Mouse (Mus musculus) left cerebral cortex, adult 8-10 months (tissue): Measurements from ENCODE around the gene Gm44503. TPM values are rescaled to one million over a fixed set of nuclear protein-coding genes. Genes with fewer than 3 reads are reported as not detected.

Experiments used
- DNase-seq, 2 experiments: peaks; one replicate each; pipeline ENCODE4 v3.0.0; 2022; ENCODE audit warnings: low spot score in 2 of 2
- total RNA-seq, 4 experiments: library from RNA; stranded (reverse); gene quantifications; 2 replicates each; pipeline ENCODE4 v1.2.4; 2022

The Gm44503 gene
- total RNA-seq, result not detected

DNA sequence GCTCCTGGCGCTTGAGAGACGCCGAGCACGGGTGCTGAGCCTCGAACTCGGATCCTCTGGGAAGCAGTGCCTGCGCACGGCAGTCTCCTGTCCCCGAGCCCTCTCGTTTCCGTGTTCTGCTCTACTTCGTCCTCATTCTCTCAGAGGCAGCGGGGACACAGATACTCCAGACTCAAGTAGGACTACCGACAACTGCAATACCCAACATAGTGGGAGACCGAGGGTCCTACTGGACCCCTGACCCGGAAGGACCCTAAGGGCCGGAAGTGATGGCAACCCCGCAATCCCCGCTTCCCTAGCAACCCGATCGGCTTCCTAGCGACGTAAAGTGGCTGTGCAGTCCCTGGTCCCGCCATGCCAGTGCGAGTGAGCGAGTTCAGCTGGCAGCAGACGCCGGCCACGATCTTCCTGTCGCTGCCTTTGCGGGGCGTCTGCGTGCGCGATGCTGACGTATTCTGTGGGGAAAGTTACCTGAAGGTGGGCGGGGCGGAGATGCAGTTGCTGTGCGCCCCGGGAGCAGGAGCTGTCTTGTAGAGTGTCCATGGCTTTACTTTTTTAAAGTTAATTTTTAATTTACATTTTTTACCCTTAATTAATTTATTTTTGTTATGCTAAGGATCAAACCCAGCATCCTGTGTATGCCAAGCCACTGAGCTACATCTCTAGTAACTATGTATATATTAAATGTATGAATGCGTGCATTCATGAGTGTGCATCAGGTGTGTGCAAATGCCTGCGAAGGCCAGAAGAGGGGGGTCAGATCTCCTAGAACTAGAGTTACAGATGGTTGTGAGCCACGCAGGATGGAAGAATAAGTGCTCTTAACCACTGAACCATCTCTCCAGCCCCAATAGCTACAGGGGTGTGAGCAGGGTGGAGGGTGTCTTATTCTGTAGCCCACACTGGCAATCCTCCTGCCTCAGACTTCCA is at the start of gene Gm44503, which contains the start of gene Dyx1c1:
TSS of gene Gm44503 (plus strand) at position 332 of the 930 bp plus-strand sequence.
TSS of gene Dyx1c1 (plus strand) at position 265 of the 930 bp plus-strand sequence.
- peak; percentile 55 to 68 for DNase-seq

DNA sequence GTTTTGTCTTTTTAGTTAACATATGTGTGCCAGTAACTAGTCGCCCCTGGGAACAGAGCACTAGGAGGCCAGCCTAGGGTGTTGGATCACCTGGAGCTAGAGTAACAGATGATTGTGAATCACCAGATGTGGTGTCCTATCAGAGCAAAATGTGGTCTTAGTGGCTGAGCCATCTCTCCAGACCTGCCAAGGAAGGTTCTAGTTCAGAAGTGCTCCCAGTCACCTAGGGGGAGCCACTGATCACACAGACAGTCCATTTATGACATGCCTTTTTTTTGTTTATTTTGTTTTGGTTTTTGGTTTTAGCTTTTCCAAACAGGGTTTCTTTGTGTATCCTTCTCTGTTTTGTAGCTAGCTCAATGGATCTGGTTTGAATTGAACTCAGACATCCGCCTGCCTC is 47.3 kb upstream of the Gm44503 start:
- DNase-seq, result no peak

DNA sequence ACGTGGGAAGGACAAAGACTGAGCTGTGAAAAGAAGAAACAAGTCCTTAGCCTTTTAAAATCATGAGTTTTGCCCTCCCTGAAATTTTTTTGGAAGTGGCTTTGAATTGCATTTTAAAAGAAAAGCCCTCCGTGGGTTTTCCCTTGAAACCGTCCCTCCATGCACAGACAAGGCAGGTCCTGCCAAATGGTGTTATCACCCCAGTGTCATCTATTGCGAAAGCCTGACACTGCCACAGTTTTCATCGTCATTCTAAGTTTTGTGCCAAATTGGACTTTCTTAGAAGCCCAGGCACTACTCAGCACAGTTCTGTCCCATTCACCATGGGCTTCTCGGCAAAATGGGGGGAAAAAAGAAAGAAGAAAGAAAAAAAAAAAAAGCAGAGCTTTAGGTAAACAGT is 45.1 kb upstream of the Gm44503 start:
- no peak for DNase-seq

DNA sequence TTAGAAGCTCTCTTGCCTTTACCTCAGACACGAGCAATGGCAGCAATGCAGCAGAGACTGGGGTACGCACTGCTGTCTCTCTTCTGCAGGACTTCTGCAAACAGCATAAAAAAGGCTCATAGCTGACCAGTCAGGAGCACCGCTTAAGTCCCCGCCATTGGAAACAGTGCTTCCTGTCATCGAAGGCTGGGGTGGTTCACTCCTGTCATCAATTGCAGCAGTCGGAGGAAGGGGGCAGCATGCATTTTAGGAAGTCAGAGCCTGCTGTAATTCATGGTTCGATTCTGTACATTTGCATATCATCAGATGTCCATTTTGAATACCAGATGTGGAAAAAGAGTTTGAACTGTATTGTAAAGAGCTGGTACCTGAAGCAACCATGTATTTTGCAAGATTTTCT is 42.9 kb upstream of the Gm44503 start:
- no peak for DNase-seq

DNA sequence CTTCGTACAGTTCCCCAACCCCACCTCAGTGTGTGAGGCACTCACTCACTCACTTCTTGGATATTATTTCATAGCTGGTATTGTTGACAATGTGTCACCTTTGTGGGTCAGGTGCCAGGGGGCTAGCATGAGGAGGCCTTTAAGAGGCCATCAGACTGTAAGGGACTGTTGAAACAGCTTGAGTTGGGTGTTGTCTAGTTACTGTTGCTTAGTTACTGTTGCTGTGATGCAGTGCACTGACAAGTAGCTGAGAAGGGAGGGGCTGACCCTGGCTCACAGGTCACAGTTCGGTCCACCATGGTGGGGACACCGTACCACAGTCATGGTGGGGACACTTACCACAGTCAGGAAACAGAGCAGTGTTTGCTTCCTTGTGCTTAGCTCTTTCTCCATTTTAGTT is 35.6 kb upstream of the Gm44503 start:
- DNase-seq, result no peak

DNA sequence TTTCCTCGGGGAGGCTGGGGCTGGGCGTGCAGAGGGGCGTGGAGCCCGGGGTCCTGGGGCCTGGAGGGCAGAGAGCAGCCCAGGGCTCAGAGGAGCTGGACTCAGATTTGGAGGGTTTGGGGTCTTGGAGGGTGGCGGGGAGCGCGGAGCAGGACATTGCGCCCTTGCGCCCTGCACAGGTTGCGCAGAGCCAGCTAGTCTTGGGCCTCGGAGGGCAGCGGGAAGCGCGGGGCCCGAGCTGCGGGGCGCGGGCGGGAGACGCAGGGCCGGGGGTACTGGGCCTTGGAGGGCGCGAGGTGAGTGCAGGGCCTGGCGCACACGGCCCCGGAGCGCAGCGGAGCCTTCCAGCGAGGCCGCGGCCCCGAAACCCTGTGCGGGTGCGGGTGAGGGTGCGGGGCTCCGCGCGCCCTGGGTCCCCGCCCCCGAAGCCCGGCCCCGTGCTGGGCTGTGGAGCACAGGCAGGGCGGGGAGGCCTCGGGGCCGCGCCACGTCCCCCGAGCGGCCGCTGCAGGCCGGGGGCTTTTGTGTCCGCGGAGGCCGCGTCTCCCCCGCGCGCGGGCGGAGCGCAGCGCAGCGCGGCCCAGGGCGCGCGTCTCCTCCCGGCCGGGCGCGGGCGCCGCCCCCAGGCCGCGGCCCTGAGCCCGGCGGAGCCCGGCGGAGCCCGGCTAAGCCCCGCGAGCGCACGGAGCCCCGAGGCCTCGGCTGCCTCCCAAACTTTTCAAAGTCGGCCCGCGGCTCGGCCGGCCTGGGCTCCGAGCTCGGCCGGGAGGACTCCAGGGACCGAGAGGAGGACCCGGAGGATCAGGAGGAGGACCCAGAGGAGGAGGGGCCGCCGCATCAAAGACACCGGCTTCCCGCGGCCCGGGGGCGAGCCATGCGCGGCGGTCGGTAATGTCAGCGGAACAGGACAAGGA is 33.4 kb upstream of the Gm44503 start, which contains the start of gene Pygo1:
TSS of gene Pygo1 (plus strand) at position 625 of the 914 bp plus-strand sequence.
- DNase-seq, result peak; percentile 30 to 34

DNA sequence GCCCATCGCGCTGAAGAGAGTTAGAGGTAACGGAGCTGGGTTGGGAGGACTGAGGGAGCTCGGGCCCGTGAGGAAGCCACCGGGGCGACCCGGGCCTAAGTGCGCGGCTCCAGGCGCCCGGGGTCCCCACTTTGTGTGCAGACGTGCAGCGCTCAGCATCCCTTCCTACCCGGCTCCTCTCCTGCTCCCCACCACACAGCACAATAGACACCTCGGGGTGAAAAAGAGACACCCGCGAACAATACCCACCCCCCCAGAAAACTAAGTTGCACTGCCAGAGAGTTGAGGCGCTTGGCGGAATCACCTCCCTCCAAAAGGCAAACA is 32.8 kb upstream of the Gm44503 start:
- DNase-seq, result no peak

DNA sequence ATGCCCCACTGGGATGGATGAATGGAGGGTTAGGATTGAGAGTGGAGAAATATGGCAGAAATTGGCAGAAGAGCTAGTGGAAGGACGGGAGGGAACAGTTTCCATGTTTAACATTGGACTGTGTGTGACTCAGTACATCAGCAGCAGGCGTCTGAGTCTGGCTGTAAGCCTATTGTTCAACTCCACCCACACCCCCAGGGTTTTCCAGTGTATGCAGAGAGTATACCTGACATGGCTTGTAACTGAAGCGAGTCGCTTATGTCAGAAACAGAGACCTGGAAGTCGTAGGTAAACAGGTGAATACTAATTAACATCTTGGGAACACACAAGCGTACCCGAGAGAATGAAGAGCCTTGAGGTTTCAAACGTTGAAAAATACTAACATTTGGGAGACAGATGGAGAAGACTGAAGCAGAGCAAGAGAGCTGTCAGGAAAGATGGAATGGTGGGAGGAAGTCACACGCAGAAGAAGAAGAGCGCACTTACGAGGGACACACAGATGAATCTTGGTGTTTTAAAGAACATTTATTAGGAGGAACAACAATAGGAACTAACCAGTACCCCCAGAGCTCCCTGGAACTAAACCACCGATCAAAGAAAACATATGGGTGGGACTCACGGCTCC is 27.4 kb upstream of the Gm44503 start:
- DNase-seq, result peak in 1 of 2 experiments; percentile 78

DNA sequence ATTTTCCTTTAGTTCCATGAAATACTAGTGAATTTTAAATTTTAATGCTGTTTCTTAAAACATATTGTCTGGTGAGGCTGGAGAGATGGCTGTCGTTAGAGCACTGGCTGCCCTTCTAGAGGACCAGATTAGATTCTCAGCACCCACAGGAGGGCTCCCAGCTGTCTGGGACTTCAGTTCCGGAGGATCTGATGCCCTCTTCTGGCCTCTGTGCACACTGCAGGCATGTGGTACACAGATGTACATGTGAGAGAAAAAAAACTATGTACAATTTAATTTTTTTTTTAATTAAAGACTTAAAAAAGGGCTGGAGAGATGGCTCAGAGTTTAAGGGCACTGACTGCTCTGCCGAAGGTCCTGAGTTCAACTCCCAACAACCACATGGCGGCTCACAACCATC is 23.3 kb upstream of the Gm44503 start:
- DNase-seq, result no peak

DNA sequence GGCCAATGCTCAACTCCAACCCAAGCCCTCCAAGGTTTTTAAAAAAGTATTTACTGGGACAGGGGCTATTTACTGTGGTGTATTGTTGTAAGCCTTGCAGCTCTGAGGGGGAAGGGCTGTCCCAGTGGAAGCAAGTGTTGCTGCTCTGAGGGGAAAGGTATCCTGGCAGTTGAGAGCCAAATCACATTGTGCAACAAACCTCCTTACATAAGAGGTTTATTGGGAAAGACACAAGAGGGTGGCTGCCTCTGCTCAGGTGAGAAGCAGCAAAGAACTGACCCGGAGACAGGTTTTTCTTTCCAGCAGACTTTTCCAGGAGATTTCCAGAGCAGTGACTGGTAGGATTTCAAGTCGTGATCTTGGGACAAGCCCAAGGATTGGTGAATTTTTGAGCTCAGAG is 22.4 kb upstream of the Gm44503 start:
- no peak for DNase-seq

DNA sequence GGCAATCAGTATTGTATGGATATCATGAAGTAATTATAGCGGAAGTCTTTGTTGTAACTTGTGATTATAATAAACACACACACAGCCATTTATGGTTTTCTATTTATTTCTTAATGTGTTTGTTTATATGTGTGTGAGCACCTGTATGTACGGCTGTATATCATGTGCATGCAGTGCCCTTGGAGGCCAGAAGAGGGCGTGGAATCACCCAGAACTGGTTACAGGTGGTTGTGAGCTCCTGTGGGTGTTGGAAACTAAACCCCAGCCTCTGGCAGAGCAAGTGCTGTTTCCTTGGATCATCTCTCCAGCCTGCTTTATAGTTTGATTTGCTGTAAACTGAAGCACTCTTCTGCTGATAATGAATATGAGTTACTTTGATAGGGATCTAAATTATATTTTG is 15.2 kb upstream of the Gm44503 start:
- no peak for DNase-seq

DNA sequence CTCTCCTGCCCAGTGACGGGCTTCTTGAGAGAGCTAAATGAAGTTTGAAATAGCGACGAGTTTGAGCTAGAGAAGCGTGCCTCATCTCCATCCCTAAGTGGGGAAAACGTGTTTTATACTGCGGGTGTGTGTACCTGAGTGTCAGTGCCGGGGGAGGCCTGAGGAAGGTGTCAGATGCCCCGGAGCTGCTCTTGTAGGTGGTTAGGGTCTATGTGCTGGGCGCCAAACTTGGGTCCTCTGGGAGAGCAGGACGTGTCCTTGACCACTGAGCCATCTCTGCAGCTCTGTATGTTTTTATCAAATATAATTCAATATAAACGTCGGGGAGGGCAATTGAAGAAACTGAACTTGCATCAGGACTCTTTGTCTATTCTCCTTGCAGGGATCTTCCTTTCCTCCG is 14.4 kb upstream of the Gm44503 start:
- DNase-seq, result no peak

DNA sequence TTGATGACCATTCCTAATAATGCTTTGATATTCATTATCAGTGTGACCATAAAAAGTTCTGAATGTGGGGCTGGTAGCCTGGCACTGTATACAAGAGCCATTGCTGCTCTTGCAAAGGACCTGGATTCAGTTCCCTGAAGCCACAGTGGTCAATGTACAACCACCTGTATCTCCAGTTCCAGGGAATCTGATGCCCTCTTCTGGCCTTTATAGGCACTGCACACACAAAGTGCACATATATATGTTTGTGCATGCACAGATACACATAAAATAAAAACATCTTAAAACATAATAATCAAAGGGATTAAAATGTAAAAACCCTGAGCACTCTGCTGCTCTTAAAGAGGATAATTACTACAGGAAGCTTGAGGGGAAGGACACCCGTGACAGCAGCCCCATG is 11.6 kb upstream of the Gm44503 start:
- DNase-seq, result no peak

DNA sequence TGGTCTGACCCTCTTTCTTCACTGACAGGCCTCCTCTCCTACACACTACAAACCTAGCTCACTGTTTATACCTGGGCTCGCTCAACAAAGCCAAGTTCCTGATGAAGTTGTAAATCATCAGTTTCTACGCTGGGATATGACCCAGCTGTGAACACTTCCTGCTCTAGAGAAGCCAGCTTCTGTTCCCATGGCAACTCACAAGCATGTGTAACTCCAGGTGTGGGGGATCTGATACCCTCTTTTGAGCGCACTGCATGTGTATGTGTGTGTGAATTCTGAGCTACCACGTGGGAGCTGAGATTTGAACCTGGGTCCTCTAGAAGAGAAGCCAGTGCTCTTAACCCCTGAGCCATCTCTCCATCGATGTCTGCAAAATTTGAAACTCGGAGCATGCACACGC is 9.1 kb upstream of the Gm44503 start:
- DNase-seq, result no peak

DNA sequence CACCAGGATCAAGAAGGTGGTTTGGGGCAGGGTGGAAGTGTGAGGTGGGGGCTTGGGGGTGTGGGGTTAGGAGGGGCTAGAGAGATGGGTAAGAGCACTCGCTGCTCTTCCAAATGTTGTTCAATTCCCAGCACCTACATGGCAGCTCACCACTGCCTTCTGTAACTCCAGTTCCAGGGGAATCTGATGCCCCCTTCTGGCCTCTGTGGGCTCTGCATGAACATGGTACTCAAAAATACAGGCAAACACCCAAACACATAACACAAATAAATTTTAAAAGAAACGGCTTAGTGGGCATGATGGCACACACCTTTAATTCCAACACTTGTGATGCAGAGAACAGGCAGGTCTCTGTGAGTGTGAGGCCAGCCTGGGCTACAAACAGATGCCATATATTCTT is 3.9 kb upstream of the Gm44503 start:
- no peak for DNase-seq

DNA sequence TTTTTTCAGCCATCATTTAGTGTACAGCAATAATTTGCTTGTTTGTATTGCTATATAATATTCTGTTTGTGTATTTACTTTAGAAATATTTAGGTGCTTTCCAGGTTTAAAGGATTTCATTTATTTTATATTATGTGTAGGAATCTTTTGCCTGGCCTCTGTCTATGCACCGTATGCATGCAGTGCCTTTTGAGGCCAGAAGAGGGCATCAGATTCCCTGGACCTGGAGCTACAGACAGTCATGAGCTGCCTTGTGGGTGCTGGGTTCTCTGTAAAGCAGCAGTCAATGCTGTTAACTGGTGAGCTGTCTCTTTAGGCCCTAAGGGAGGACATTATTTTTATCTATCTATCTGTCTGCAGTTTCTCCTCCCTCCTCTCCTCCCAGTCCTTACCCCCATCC is 3.1 kb upstream of the Gm44503 start:
- DNase-seq, result no peak

DNA sequence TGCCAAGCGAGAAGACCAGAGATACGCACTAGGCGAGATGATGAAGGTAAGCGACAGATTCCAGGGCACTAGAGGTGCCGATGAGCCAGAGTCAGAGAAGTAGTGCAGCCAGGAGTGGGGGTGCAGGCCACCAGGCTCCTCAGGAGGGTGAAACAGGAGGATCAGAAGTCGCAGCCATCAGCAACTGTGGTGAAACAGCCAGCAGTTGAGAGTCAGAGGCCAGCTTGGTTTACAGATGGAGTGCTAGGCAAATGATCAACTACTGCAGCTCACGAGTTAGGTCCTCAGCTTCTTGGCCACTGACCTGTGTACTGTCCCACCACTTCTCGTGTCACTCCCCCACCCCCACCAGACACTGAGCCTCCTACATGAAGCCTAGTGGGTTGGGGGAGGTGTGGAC is 2.7 kb downstream of the Gm44503 start:
- DNase-seq, result no peak

DNA sequence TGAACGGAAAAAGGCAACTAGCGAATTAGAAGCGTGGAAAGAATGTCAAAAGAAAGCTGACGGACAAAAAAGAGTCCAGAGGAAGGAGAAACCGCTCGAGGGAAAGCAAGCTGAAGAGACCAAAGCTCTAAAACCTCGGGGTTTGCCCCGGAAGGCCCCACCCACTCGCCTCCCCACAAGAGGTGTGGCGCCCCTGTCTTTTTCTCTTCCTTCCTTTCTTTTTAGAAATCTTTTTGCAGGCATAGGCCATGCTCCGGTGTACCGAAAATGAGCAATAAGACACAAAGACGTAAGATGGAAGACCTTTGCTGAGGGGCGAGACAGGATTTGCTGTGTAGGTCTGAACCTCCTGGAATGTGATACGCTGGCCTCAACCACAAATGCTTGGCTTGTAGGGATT is 3.3 kb downstream of the Gm44503 start:
- no peak for DNase-seq

DNA sequence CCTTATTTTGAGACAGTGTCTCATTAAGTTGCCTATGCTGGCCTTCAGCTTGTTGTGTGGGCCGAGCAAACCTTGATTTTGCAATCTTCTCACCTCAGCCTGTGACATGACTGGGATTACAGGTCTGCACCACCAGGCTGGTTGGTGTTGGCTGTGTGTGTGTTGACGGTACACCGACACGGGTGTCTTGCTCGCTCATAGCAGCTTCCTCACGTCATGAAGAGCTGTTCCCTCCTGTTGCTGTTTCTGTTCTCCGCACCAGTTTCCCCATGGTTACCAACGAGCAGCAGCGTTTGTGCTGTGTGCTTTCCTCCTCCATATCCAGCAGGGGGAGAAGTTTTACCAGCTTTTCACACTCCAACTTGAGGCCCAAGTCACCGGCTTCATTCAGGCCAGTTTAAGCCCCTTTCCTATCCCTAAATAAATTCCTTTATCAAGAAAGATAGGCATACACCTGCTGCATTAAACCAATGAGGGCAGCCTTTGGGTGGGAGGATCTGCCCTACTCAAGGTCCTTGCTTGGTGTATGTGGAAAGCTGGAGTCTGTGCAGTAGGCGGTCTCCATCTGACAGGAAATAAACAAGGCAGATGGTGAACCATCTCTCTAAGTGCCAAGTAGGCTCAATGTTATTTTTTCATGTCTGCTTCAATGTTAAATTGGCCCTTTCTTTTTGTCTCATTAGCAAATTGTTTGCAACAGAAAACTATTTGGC is 9.9 kb downstream of the Gm44503 start:
- DNase-seq, result peak; percentile 53 to 79

DNA sequence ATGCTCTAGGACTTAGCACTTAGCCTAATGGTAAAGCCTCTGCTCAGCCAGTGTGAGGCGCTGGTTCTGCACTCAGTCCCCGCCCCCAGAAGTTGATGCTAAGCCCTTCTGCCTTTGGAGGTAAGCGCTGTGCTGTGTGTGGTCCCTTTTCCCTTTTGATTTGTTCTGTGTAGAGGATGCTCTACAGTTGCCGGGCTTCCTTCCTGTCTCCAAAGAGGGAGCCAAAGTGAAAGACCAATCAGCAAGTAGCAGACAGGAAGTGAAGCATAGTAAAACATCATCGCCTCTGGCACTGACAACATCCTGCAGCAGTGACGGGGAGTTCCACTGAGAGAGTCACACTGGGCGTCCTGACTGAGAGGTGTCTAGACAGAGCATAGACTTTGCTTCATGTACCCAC is 11.2 kb downstream of the Gm44503 start:
- DNase-seq, result no peak

DNA sequence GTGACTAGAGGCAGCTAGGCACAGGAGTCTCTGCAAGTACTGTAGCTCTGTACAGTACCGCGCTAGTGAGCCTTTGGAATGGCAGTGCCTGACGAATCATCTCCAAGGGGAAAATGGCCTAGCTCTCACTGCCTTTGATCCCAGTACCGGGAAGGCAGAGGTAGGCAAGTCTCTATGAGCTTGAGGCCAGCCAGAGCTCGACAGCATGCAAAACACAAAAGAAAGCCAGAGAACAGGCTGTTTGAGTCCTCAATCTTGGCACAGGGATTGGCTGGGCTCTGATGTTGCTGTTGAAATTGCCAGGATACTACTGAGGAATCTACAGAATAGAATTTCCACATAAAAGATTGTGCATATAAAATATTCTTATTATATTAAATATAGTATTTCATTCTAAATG is 13.8 kb downstream of the Gm44503 start:
- no peak for DNase-seq
